Mouse (Mus musculus): ENCODE data around the gene Olfr1030.
"Not testable (repeated sequence)": the region's sequence is repeated elsewhere in the genome, so short reads cannot be mapped to it uniquely, and the experiment has no call there.

The Olfr1030 gene

DNA sequence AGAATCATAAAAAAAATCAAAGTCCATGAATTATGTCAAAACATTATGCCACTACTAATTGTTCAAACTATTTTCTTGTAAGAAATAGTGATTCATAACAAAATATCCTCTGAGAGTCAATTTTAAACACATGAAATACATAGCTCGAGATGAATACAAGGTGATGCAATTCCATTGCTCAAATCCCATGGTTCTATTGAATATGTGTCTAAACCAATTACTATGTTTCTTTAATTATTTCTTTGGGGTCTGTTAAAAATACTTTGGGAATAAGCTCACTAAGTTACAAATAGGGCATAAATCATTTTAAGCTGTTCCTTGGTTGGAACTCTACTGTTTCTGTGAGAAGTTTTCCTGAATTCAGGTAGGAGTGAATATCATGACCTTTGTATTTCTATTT, at the start of gene Olfr1030:
Gene Olfr1030 (plus strand): TSS at position 301 of the 400 bp plus-strand sequence.
- DNase-seq (ENCODE audit: low spot score), result no peak

DNA sequence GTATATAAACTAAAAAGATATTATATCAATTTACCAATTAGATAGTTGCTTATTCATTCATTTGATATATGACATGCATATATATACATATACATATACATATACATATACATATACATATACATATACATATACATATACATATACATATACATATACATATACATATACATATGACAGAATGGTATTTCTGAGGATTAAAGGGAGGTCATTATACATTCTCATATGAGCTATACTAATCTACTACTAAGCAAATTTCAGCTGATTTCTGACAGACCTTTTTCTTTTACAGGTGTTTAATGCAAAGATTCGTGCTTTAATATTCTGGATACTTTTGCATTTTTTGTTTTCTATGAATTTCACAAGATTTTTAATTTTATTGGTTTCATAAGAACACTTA, 28.9 kb upstream of the Olfr1030 start, which contains the start of gene Olfr1028:
Gene Olfr1028 (plus strand): TSS at position 301 of the 400 bp plus-strand sequence.
- no peak for DNase-seq (ENCODE audit: low spot score)

GRCm38 (mm10) chr2:85973595-85973994, 5.5 kb upstream of the Olfr1030 start, which contains the start of gene Olfr1029:
TSS of gene Olfr1029 (plus strand) at chr2:85973895.
- DNase-seq (ENCODE audit: low spot score), result no peak

GRCm38 (mm10) chr2:85990004-85990403, 10.9 kb downstream of the Olfr1030 start, which contains the start of gene Olfr1031:
TSS of gene Olfr1031 (plus strand) at chr2:85990304.
- DNase-seq (ENCODE audit: low spot score), result no peak

DNA sequence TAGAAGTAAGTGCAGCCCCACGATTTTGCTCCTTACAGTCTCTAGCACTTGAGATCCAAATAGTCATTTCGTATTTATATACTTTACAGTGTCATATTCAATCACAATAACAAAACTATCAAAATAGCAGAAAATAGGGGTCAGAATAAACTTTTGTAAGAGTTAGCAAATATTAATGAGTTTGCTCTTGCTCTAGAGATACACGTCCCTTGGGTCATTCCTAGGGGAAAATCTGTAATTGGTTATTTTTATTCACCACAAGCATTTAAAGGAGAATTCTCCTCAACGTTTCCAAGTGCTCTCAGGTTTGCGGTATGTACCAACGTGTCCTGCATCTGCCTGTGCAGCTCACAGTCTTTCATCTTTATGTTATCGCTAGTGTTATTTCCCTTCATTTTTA, 26.2 kb downstream of the Olfr1030 start, which contains the start of gene Olfr1032:
Gene Olfr1032 (plus strand): TSS at position 301 of the 400 bp plus-strand sequence.
- DNase-seq (ENCODE audit: low spot score), result no peak

DNA sequence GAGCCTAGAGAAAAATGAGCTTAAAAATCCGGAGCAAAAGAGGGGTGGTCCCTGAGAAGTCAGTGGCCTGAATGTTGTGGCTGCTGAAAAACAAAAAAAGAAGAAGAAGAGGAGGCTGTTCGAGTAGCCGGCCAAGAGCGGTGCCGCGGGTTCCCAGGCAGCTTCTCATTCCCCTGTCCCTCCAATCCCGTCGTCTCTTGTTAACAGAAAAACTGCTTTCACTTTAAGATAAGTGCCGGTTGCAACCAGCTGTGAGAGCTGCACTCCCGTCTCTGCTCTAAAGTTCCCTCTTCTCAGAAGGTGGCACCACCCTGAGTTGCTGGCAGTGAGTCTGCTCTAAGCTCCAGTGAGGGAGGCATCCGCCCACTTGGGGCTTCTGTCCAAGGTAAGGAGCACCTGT, 41.3 kb downstream of the Olfr1030 start, which contains the start of gene Olfr1033:
Gene Olfr1033 (plus strand): TSS at position 228 of the 400 bp plus-strand sequence.
- DNase-seq (ENCODE audit: low spot score), result not testable (repeated sequence)

- DNase-seq (ENCODE audit: low spot score), result not testable (repeated sequence)
Measured at GRCm38 (mm10) chr2:86021518-86021917, 42.4 kb downstream of the Olfr1030 start.
